Mouse (Mus musculus): Measurements from ENCODE around the gene En2. TPM values are rescaled to one million over a fixed set of nuclear protein-coding genes. Genes with fewer than 3 reads are reported as not detected.

The En2 gene
- polyA plus RNA-seq, 1 experiment = not detected

DNA sequence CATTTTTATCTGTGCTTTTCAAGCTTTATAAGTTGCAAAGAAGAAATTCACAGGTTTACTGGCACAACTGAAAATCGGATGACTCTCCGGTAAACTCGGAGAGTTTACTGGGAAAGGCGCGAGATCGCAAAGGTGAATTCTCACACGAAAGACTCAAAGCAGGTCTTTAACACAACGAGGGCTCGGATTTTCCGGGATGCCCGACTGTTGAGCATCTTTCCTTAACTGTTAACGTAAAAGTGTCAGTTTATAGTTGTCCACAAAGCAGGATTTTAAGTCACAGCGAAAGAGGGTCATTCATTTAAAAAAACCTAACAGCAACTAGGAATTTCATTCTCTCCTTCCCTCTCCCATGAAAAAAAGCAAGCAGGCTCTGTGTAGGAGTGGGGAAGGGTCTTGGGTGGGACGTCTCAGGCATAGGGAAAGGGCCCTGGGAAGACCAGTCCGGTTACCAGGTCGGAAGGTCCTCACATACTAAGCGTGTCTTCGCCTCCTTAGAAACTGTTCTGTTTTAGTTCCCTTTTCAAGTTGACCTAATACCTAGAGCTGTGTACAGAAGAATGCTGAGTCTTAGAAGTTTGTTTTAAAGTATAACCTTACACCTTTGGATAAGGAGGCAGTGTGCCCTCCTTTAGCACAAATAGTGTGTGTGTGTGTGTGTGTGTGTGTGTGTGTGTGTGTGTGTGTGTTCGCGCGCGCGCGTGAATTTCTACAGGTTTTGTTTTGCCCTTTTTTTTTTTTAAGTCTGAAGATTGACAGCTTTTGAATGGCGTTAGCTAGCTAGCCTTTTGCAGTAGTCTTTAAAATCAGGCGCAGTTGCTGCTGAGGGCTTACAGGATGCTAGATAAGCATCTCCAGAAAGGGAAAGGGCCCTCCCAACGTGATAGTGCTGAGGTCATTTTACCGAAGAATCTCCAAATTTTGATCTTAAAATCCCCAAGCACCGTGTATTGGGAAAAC lies 45.4 kb downstream of the En2 start:
- WGBS = 3% methylated on average over 29 of the region's 29 CpGs
- no peak for DNase-seq
- H3K4me1 ChIP-seq (ENCODE audit: control insufficient read depth, insufficient read depth, low read length) = no peaks in the 10 kb centered on the region
- no peak overlapping the region for H3K4me3 ChIP-seq (replicated peaks; ENCODE audit: extremely low read depth, low read depth, low read length)
- TF ChIP-seq CTCF (IDR thresholded peaks at IDR 0.05; ENCODE audit: insufficient read depth, low read length) = no peak

DNA sequence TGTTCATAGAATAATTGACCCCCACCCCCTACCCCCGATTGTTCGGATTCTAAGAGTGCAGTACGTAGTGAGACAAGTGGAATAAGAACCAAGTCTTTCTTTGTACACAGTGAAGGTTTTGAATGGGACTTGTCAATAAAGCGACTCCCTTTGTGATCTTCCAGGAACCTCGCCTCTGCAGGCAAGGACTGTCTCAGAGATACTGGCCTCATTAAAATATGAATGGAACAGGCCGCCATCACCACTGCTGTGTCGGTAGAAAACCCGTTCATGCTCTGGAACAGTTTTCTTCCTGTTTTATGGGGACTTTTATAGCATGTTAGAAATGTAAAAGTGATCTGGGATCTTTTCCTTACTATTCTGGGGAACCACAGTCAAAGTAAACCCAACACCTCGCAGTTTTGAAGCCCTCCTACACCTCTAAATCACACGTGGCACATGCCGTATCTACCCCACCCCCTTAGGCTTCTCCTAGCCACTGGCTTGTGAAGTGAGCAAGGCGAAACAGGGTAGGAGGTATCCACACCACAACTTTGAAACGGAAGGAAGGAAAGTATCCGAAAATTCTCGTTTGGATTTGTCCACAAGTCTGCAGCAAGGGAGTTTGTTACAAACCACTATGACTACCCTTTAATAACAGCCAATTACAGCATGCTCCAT lies 46.3 kb downstream of the En2 start:
- WGBS = 9% methylated on average over 15 of the region's 15 CpGs
- no peak overlapping the region for H3K4me3 ChIP-seq (replicated peaks; ENCODE audit: extremely low read depth, low read depth, low read length)
- no peak for DNase-seq
- TF ChIP-seq CTCF (IDR thresholded peaks at IDR 0.05; ENCODE audit: insufficient read depth, low read length) (no peak), POLR2A (IDR thresholded peaks at IDR 0.05; ENCODE audit: borderline replicate concordance, extremely low read depth, low read depth, low read length) (no peak)
- no peaks in the 10 kb centered on the region for H3K4me1 ChIP-seq (ENCODE audit: control insufficient read depth, insufficient read depth, low read length)

DNA sequence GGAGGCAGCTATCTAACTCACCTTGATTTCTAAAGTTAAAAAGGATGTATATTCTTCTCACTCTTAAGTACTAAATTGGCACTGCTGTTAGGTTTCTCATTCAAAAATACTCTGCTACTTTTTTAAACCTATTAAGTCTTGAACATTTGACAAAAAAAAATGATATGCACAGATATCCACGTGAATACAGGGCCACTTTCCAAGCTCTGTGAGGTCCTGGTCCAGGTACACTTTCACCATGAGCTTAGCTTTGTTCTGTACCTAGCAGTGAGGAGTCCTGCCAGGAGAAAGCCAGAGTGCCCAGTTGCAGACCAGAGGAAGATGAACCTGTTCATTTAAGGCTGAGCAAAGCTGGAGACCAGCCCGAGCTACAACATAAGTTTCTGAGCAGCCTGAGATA lies 47.9 kb downstream of the En2 start:
- DNase-seq = no peak
- no peaks in the 10 kb centered on the region for H3K4me1 ChIP-seq (ENCODE audit: control insufficient read depth, insufficient read depth, low read length)
- TF ChIP-seq CTCF (IDR thresholded peaks at IDR 0.05; ENCODE audit: insufficient read depth, low read length) = no peak
- no peak for TF ChIP-seq POLR2A (IDR thresholded peaks at IDR 0.05; ENCODE audit: borderline replicate concordance, extremely low read depth, low read depth, low read length)
- H3K4me3 ChIP-seq (replicated peaks; ENCODE audit: extremely low read depth, low read depth, low read length) = no peak overlapping the region
- WGBS = 54% methylated on average over 2 of the region's 2 CpGs

DNA sequence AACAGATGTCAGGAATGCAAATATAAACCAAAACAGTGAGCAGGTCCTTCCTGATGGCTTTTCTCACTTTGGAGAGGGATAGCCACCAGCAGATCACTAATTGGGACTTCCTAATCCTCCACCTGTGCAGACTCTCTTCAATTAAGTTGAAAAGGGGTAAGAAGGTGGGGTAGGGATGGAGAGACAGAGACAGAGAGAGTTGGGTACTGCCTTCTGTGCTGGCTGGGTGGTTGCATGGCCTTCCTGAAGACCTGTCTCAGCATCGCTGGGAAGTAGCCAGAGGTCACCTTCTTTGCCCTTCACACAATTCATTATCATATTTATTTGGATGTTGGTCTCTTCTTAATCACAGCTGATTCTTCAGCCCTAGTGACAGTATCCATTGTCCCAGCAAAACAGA lies 54.1 kb downstream of the En2 start:
- H3K4me1 ChIP-seq (ENCODE audit: control insufficient read depth, insufficient read depth, low read length) = no peaks in the 10 kb centered on the region
- H3K4me3 ChIP-seq (replicated peaks; ENCODE audit: extremely low read depth, low read depth, low read length) = no peak overlapping the region
- no peak for TF ChIP-seq CTCF (IDR thresholded peaks at IDR 0.05; ENCODE audit: insufficient read depth, low read length)
- no peak for TF ChIP-seq POLR2A (IDR thresholded peaks at IDR 0.05; ENCODE audit: borderline replicate concordance, extremely low read depth, low read depth, low read length)
- no peak for DNase-seq
- 70% methylated on average over 1 of the region's 1 CpGs for WGBS

Other genes starting within 250 kb of the En2 start
- gene Insig1, start 94.3 kb upstream of the En2 start, polyA plus RNA-seq (2012; rRNA removed) = 95.3 and 95.8 TPM in 2 replicates
- gene Cnpy1, start 80.1 kb downstream of the En2 start, polyA plus RNA-seq (2012; rRNA removed) = 0.03 and 0.04 TPM in 2 replicates
- gene Rbm33, start 151.4 kb downstream of the En2 start, polyA plus RNA-seq (2012; rRNA removed) = 25.5 and 31.2 TPM in 2 replicates